Mouse (Mus musculus): Measurements from ENCODE around the gene Tbc1d20.

Tbc1d20 gene

GRCm38 (mm10) chr2:152359616-152360015 is 66.0 kb downstream of the Tbc1d20 start:
- no peak for DNase-seq (ENCODE audit: low read depth, low spot score)

- no peak for DNase-seq (ENCODE audit: low read depth, low spot score)
Observed at GRCm38 (mm10) chr2:152360271-152360775, 66.7 kb downstream of the Tbc1d20 start.

GRCm38 (mm10) chr2:152361193-152361592 is 67.6 kb downstream of the Tbc1d20 start:
- DNase-seq (ENCODE audit: low read depth, low spot score) = no peak

All from mesoderm, embryonic 11.5 days (tissue).